Mouse (Mus musculus): ENCODE results near the gene Sel1l. TPM values are rescaled to one million over a fixed set of nuclear protein-coding genes. Genes with fewer than 3 reads are reported as not detected.

Sel1l gene
- total RNA-seq (2022), result 100 to 1,000 TPM; 163 to 182 (median 168) TPM

DNA sequence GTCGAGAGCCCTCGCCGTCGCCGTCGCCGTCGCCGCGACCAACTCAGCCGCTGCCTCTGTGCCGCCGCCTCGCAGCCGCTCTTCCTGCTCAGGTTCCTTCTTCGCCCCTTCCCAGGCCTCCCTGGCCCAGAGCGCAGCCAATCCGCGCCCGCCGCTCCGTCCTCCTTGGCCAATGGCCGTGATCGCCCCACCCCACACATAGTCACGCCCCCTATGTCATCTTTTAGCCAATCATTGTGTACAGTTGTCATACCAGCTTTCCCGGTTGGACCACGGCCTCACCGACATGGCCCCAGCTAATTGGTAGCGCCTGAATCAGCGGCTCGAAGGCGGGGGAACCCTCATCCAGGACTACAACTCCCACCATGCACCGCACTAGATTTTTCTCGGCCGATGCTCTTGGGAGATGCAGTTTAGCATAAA is at the start of gene Sel1l:
Gene Sel1l, minus strand, starts transcription at position 113 of the 423 bp plus-strand sequence.
- DNase-seq, result peak; percentile 99

- DNase-seq, result no peak
Measured at GRCm38 (mm10) chr12:91892622-91893560, 43.9 kb upstream of the Sel1l start.

DNA sequence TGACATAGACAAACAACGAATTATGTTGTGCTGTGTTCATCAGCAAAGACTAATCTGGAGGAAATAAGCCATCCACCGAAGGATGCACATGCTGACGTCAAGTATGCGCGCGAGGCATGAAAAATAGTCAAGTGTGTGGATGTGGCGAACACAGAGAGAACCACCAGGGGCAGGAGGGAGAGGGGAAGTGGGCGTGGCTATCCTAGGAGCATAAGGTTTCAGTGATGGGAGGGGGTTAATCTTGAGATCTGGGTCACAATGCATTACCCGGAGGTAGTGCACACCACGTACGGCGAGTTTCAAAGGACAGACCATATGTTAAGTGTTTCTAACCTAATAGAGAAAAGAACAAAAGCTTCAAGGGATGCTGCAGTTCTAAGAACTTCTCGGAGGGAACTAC is 31.5 kb upstream of the Sel1l start:
- DNase-seq, result no peak

- no peak for DNase-seq
Measured at GRCm38 (mm10) chr12:91878912-91879250, 29.9 kb upstream of the Sel1l start.

DNA sequence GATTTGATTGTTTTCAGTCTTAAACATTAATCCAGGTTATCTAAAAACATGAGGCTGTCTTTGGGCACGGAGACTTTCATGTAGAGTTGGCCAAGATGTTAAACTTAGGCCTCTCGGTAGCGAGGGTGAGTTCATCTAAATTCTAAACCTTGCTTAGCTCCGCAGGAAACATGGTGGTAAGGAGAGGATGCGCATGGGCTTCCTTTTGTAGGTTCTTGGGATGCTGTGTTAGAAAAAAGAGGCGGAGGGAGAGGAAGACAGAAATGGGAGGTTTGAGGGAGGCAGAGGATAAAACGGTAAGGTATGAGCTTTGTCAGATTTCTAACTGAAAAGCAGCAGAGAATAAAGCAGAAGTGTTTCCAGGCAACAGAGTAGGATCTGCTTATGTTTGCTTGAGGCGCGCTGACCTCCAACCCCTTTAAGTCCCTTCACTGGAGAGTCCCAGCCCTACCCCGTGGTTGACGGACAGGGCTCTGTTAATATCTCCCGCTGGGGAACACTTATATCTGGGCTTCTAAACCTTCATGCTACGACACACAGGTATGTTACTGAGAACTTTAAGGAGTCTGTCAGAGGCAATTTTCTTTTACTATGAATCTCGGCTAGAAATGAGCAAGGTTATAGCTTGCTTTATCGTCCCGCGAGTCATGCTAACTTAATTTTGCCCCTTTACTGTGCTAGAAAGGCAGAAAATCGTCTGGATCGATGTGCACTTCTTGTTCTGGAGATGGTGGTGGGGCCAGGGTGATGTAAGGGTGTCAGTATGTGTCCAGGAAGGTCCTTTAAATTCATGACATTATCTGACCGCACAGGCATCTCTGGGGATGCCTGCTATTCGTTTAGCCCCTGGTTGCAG is 29.3 kb upstream of the Sel1l start:
- DNase-seq, result no peak

DNA sequence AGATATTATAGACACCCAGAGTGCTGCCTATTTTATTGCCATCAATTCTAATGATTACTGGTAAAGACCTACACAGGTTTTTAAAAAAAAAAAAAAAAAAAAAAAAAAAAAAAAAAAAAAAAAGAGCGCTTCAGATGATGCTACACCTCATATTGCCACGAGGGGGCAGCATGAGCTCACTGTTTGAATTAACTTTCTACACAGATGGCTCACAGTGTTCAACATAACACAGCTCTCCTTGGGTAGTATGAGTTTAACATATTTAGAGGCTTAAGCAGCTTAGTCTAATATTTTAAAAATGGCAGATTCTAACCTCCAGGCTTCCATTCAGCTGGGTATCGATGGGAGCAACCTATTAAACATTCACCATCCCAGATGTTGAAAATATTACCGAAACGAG is 28.7 kb upstream of the Sel1l start:
- DNase-seq, result no peak

DNA sequence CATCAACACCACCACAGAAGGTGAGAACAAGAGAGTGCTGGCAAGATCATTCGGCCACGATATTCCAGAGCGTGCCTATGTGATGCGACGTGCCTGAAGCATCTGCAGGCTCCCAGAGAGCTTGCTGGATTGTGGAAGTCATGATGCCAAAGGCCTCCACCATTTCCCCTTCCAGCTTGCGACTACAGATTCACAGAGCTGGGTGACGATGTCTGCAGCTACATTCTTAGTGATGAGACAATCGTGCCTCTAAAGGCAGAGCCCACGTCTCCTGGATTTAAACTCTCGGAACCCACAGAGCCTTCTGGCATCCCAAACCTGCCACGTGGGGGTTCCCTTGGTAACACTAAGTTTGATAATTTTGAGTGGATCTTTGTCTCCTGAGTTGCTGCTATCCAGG is 21.7 kb upstream of the Sel1l start:
- no peak for DNase-seq

DNA sequence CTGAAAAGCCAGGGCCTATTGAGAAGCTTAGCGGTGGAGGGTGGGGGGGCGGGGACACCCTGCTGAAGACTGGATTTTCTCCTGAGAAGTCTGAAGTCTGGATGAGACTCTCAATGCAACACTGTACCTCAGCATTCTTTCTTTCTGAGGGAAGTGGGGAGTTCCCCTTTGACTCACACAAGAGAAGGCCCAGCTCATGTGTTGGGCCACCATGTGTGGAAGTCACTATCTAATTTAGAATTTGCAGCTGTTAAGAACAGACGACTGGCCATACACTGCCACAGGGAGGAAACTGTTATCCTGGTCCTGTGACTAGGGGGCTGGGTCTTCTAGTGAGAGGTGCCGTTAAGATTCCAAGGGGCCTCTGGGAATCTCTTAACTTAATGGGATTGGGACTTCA is 20.4 kb upstream of the Sel1l start:
- DNase-seq, result no peak

- no peak for DNase-seq
Measured at GRCm38 (mm10) chr12:91854330-91854729, 5.4 kb upstream of the Sel1l start.

DNA sequence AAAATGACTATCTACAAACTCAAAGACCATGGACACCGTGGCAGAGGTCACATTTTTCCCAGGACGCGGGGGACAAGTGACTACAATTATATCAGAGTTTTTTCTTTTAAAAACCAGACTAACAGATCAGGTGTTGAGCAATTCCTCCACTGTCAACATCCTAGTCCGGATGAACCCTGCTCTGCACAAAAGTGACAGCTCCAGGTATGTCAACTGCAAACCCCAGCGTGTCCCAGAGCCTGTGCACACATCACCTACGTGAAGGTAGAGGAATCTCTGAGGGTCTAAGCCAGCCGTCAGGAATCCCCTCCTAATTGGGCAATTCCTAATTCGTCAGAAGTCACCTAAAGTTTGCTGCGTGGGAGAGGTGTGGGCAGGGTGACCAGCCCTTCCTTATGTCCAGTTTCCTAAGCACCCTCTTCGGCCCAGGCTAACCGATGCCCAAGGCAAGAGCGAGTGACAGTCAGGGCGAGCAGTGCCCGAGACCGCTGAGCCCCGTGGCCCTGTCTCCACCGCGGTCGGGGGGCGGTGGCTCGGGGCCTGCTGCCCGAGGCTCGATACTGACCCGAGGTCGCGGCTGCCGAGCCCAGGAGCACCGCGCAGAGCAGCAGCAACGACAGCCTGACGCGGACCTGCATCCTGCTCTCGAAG is 438 bp downstream of the Sel1l start:
- DNase-seq, result no peak

- DNase-seq, result no peak
Measured at GRCm38 (mm10) chr12:91846038-91846437, 2.9 kb downstream of the Sel1l start.

GRCm38 (mm10) chr12:91845393-91845792 is 3.6 kb downstream of the Sel1l start:
- DNase-seq, result no peak

GRCm38 (mm10) chr12:91844542-91844941 is 4.4 kb downstream of the Sel1l start:
- no peak for DNase-seq

GRCm38 (mm10) chr12:91843888-91844287 is 5.1 kb downstream of the Sel1l start:
- DNase-seq, result no peak

DNA sequence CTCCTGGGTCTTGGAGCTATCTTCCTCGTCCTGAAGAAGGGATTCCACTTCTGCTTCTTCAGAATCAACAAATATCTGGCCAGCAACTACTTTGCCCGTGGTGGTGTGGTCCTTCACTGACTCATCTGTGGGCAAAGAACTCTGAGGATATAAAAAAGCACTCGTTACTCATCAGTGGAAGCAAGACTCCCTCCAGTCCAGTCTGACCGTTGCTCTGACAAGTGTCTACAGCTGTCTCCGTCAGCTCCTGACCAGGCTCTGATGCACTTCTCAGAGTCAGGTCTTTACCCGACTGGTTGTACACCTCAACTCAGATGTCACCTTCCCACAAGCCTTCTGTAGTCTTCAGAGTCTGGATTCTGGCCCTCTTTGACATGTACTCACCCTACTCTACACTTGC is 7.2 kb downstream of the Sel1l start:
- no peak for DNase-seq

- DNase-seq, result peak; percentile 22
Measured at GRCm38 (mm10) chr12:91838261-91838660, 10.7 kb downstream of the Sel1l start.

DNA sequence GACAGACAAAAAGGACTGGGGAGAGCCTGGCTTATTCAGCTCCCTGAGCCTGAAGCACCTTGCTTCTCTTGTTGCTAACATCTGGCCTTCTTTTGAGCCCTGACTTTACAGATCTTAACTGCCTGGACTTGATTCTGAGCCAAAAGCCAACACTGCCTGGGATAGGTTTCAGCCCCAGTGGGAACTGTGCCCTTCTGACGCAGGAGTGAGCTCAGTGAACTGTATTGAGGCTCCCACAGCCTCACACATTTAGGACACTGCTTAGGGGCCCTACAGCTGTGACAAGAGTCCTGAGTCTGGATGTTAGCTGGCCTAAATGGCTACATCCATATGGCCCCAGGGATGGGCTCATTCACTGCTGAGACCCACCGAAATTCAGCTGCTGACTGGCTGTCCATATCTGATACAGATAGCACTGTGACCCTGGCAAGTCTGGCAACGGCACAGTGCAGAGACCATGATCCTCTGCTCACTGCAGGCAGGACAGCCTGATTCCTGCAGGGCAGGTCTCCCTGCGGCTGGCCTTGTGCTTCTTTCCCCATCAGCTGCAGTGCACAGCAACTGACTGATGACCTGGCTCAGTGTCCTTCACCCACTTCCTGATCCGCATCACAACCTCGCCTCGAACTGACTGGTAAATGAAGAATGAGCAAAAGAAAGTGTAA is 11.4 kb downstream of the Sel1l start:
- peak; percentile 86 for DNase-seq

GRCm38 (mm10) chr12:91833939-91834333 is 15.0 kb downstream of the Sel1l start:
- no peak for DNase-seq

DNA sequence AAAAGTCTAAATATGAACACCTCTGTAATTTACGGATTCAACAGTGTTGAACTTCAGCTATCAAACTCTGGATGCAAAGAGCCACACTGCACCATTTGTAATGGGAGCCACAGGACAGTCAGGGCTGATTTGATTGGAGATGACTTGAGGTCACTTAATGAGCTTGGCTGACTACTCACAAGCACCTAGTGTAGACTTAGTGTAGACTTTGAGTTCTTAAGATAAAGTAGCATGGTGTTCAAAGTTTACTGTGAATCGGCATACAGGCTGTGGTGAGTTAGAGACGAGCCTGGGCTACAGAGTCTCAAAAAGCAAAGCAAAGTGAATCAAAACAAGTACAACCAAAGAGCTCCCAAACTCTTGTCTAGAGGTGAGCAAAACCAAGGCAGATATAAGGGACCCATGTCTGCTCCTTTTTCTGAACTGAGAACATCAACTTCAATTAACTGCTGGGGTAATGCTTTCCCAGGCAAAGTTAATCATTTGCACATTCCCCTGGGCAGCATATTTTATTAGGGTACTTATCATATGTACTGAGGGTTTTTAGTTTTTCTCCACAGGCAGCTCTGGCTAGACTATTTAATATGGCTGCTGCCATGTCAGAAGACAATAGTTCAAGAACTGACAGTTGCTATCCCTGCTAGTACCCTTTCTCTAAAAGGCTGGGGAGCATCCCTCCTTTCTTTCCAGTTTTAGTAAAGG is 15.6 kb downstream of the Sel1l start:
- no peak for DNase-seq

- DNase-seq, result no peak
Measured at GRCm38 (mm10) chr12:91831410-91831809, 17.5 kb downstream of the Sel1l start.

- DNase-seq, result no peak
Measured at GRCm38 (mm10) chr12:91820461-91820860, 28.5 kb downstream of the Sel1l start.

- no peak for DNase-seq
Measured at GRCm38 (mm10) chr12:91818726-91819125, 30.2 kb downstream of the Sel1l start.
